Mouse (Mus musculus) liver, postnatal 0 days (tissue): Measurements from ENCODE around the gene Agl.
"Not testable (repeated sequence)": the region's sequence is repeated elsewhere in the genome, so short reads cannot be mapped to it uniquely, and the experiment has no call there.

Experiments used
- CTCF ChIP-seq: sonication (generic); IDR thresholded peaks from 2 replicates; pipeline ENCODE4 v1.5.1; 2016; ENCODE audit warnings: antibody characterized with exemption, low read depth
- EP300 ChIP-seq: IDR thresholded peaks from 2 replicates; pipeline ENCODE4 v1.6.1; 2016; ENCODE audit warnings: antibody characterized with exemption, low read depth, mild to moderate bottlenecking

- TF ChIP-seq CTCF, result peak; percentile 37; the same call in 1 of the 2 replicates
- not testable (repeated sequence) for TF ChIP-seq EP300
Measured at GRCm38 (mm10) chr3:116747648-116748047, 60.3 kb downstream of the Agl start.
